Mouse (Mus musculus): Measurements from ENCODE around the gene Vrk2. TPM values are rescaled to one million over a fixed set of nuclear protein-coding genes. Genes with fewer than 3 reads are reported as not detected.

The Vrk2 gene
- polyA plus RNA-seq, 1 experiment, result 11.3 TPM

Other genes starting within 250 kb of the Vrk2 start
- gene Fancl, start 207.9 kb downstream of the Vrk2 start, polyA plus RNA-seq (2012; rRNA removed), result 8.8 and 9.8 TPM in 2 replicates
- gene Gm6899, start 758 bp downstream of the Vrk2 start, polyA plus RNA-seq (2012; rRNA removed), result not detected in 2 replicates